Comparison of ENCODE assay signal across 25 mouse cellular contexts in genomic region chr16:58826732-58827319, GRCm38 (mm10). TPM values are rescaled to one million over a fixed set of nuclear protein-coding genes. Genes with fewer than 3 reads are reported as not detected.
DNase-seq lines count a peak whose midpoint lies in the region; ATAC-seq and TF ChIP-seq lines count a peak whose summit lies in the region.
"Had no signal": no experiment of that assay in that cellular context is flagged by ENCODE, and none has a peak within 500 bp of the region (broad histone marks: within the 10 kb centered on the region; RNA-seq: fewer than 3 reads in every experiment).

Gene Olfr175-ps1 (minus strand): TSS chr16:58826782.

- H3K4me2 ChIP-seq in neural tube, embryonic 11.5 days (ENCODE audit: low read depth), result no peak within 1 kb of the TSS
- no peak within 1 kb of the TSS for H3K4me2 ChIP-seq in CH12.LX (ENCODE audit: insufficient read depth, low read depth, poor library complexity, severe bottlenecking)

- H3K9me3 ChIP-seq in neural tube, embryonic 11.5 days (ENCODE audit: control insufficient read depth, low read length), result no peaks in the 10 kb centered on the region
- H3K9me3 ChIP-seq in CH12.LX (replicated peaks; ENCODE audit: low read length), result peaks cover 2% of the 10 kb centered on the region
- H3K9me3 ChIP-seq: G1E had no signal

- H3K4me1 ChIP-seq in neural tube, embryonic 11.5 days (ENCODE audit: control insufficient read depth, insufficient read depth, low read length), result no peaks in the 10 kb centered on the region
- H3K4me1 ChIP-seq in CH12.LX (ENCODE audit: control insufficient read depth in 1 of 2, insufficient read depth in 2 of 2), result peaks cover 0 to 46% of the 10 kb centered on the region in 2 experiments; a peak in 2 of 4 replicates

- no peaks in the 10 kb centered on the region for H3K79me2 ChIP-seq in CH12.LX (replicated peaks; ENCODE audit: control insufficient read depth, extremely low read depth, insufficient read depth, poor library complexity, severe bottlenecking)

- no peak for TF ChIP-seq POLR2A in CH12.LX (IDR thresholded peaks at IDR 0.05; ENCODE audit: low read depth, low read length)

- no peak for TF ChIP-seq CTCF in CH12.LX (conservative IDR thresholded peaks at IDR 0.05 in 1 of 2, IDR thresholded peaks at IDR 0.05 in 1 of 2; ENCODE audit: low read depth in 2 of 2, low read length in 2 of 2)

- WGBS in neural tube, embryonic 11.5 days, result 78% methylated on average over 1 of the region's 1 CpGs

- no peaks in the 10 kb centered on the region for H3K36me3 ChIP-seq in neural tube, embryonic 11.5 days (ENCODE audit: control insufficient read depth, insufficient read depth, low read length)
- no peaks in the 10 kb centered on the region for H3K36me3 ChIP-seq in CH12.LX (replicated peaks in 1 of 2; ENCODE audit: control insufficient read depth in 1 of 2, insufficient read depth in 1 of 2, low read length in 1 of 2)
- H3K36me3 ChIP-seq: G1E had no signal

- dilution Hi-C loops in CH12.LX (cut with MboI; ENCODE audit: extremely low pct_ligation_motif_present, extremely low pct_unique_long_range_greater_than_20kb, low sequenced_read_pairs), result no loop called here

- H3K27me3 ChIP-seq in neural tube, embryonic 11.5 days (ENCODE audit: control insufficient read depth, insufficient read depth, low read length), result no peaks in the 10 kb centered on the region
- no peaks in the 10 kb centered on the region for H3K27me3 ChIP-seq in CH12.LX (replicated peaks)
- H3K27me3 ChIP-seq: Patski had no signal

- no peak within 1 kb of the TSS for H3K9ac ChIP-seq in neural tube, embryonic 11.5 days (ENCODE audit: low read length)
- H3K9ac ChIP-seq in CH12.LX (ENCODE audit: insufficient read depth, low read depth), result no peak within 1 kb of the TSS; the same call in 1 of the 2 replicates

- TF ChIP-seq RAD21 in CH12.LX (IDR thresholded peaks at IDR 0.05; ENCODE audit: low read depth, low read length), result no peak; the same call in 1 of the 2 replicates

- ATAC-seq in neural tube, embryonic 11.5 days (ENCODE audit: insufficient read depth, low FRiP score, low TSS enrichment), result 0 out of 2 replicates have a peak, but pooled peaks have one; percentile 45
- ATAC-seq: activated CD4-positive, CD25-positive, alpha-beta regulatory T cell, adult 4 months; CD4-positive, CD25-positive, alpha-beta regulatory T cell, adult 4 months; Patski had no signal

- TF ChIP-seq EP300 in CH12.LX (IDR thresholded peaks at IDR 0.05; ENCODE audit: low read length), result peak; percentile 87

- H3K27ac ChIP-seq in neural tube, embryonic 11.5 days (ENCODE audit: low read depth, low read length), result no peak within 1 kb of the TSS
- H3K27ac ChIP-seq in CH12.LX (ENCODE audit: insufficient read depth, low read depth), result no peak within 1 kb of the TSS

- in situ Hi-C loops in CH12.LX (cut with MboI; ENCODE audit: low pct_ligation_motif_present, low pct_unique_long_range_greater_than_20kb, low sequenced_read_pairs), result no loop called here

- no peak within 1 kb of the TSS for H3K4me3 ChIP-seq in neural tube, embryonic 11.5 days (ENCODE audit: low read depth, low read length)
- H3K4me3 ChIP-seq in CH12.LX (replicated peaks in 1 of 3; ENCODE audit: low read depth in 2 of 3, low read length in 2 of 3, poor library complexity in 1 of 3), result no peak within 1 kb of the TSS

- DNase-seq in neural tube, embryonic 11.5 days (ENCODE audit: low spot score), result no peak
- DNase-seq in neural tube, embryonic 10.5 days (ENCODE audit: extremely low spot score, low spot score), result no peak
- peak; percentile 78 for DNase-seq in CH12.LX (ENCODE audit: extremely low read depth)
- DNase-seq in adrenal gland, adult 2 months, result no peak
- DNase-seq: adrenal gland, adult 8-10 months; adrenal gland, postnatal 10 days; adrenal gland, postnatal 14 days; adrenal gland, postnatal 25 days; adrenal gland, postnatal 36 days; B cell, adult 2 months; cerebellum, adult 11 months; cerebellum, adult 11-12 months; cerebellum, adult 18-20 months; cerebellum, adult 2 months; cerebellum, adult 8-10 months had no signal

TF ChIP-seq in CH12.LX, 34 proteins besides CTCF, POLR2A, EP300 and RAD21:
- TF ChIP-seq MAFK (IDR thresholded peaks at IDR 0.05; ENCODE audit: insufficient replicate concordance, low read length) (0 out of 2 replicates have a peak, but pooled peaks have one; percentile 19), JUND (conservative IDR thresholded peaks at IDR 0.05; ENCODE audit: low read depth, low read length) (no peak; the same call in 1 of the 2 replicates), MYC (IDR thresholded peaks at IDR 0.05; ENCODE audit: low read depth, low read length) (no peak), SMC3 (IDR thresholded peaks at IDR 0.05; ENCODE audit: low read depth, low read length) (no peak), PAX5 (IDR thresholded peaks at IDR 0.05; ENCODE audit: low read length) (no peak), JUN (IDR thresholded peaks at IDR 0.05; ENCODE audit: insufficient read depth, low read depth, low read length) (peak; percentile 53; the same call in 1 of the 2 replicates), ELF1 (IDR thresholded peaks at IDR 0.05; ENCODE audit: low read depth, low read length) (no peak), KAT2A (IDR thresholded peaks at IDR 0.05; ENCODE audit: insufficient replicate concordance, low read length) (no peak), MXI1 (IDR thresholded peaks at IDR 0.05; ENCODE audit: low read depth, low read length) (no peak), ZKSCAN1 (IDR thresholded peaks at IDR 0.05; ENCODE audit: borderline replicate concordance, low read depth, low read length) (no peak), USF1 (IDR thresholded peaks at IDR 0.05; ENCODE audit: low read depth, low read length) (0 out of 2 replicates have a peak, but pooled peaks have one; percentile 13), MEF2A (IDR thresholded peaks at IDR 0.05; ENCODE audit: borderline replicate concordance, low read depth, low read length) (peak; percentile 76), TBP (conservative IDR thresholded peaks at IDR 0.05; ENCODE audit: low read depth, low read length) (no peak), NRF1 (IDR thresholded peaks at IDR 0.05; ENCODE audit: low read depth, low read length) (no peak), HCFC1 (IDR thresholded peaks at IDR 0.05; ENCODE audit: low read depth, low read length) (0 out of 2 replicates have a peak, but pooled peaks have one; percentile 8), E2F4 (IDR thresholded peaks at IDR 0.05; ENCODE audit: insufficient replicate concordance, low read depth, low read length) (no peak), TCF12 (IDR thresholded peaks at IDR 0.05; ENCODE audit: low read depth, low read length) (0 out of 2 replicates have a peak, but pooled peaks have one; percentile 11), BHLHE40 (IDR thresholded peaks at IDR 0.05; ENCODE audit: low read depth, low read length) (peak; percentile 77), IRF4 (IDR thresholded peaks at IDR 0.05; ENCODE audit: low read depth, low read length) (peak; percentile 60), ETS1 (conservative IDR thresholded peaks at IDR 0.05; ENCODE audit: low read depth, low read length) (peak; percentile 84), ZC3H11A (IDR thresholded peaks at IDR 0.05; ENCODE audit: low read depth, low read length) (no peak), ZNF384 (IDR thresholded peaks at IDR 0.05; ENCODE audit: low read depth, low read length) (peak; percentile 75)

RNA-seq across cellular contexts. Expression of gene Olfr175-ps1, which starts in this region (rescaled TPM):
- not detected in 2 replicates for polyA plus RNA-seq in neural tube, embryonic 11.5 days (2014; fragmentation: Nextera tagmentation; extraction: Ambion mirVana)
- 0.38 and 0.89 TPM in 2 replicates for total RNA-seq in CH12.LX (2012; rRNA removed)
- 3.1 and 3.3 TPM in 2 replicates for total RNA-seq in CH12.LX (2014; rRNA removed)
- polyA plus RNA-seq in CH12.LX (2012; ENCODE audit: insufficient read length, low read depth), result 0.46 and 0.70 TPM in 2 replicates
- total RNA-seq in adrenal gland, adult 2 months (2021), result not detected
- polyA plus RNA-seq in adrenal gland, adult 2 months (2012; rRNA removed), result not detected in 2 replicates
- total RNA-seq: adrenal gland, adult 18-20 months; adrenal gland, adult 8-10 months; adrenal gland, postnatal 10 days; adrenal gland, postnatal 14 days; adrenal gland, postnatal 25 days; adrenal gland, postnatal 36 days; adrenal gland, postnatal 4 days; ES-E14; MEL had no signal
- polyA plus RNA-seq: activated CD4-positive, CD25-positive, alpha-beta regulatory T cell, adult 4 months; brain, embryonic 14.5 days; C2C12; cerebellum, adult 2 months; G1E; Patski had no signal

Comparison
In these comparisons a context has a peak if more than half of its experiments do, and no peak if none do; other contexts are left out.
1. Peak in ATAC-seq in neural tube, embryonic 11.5 days; RNA of the gene not detected or under 1 TPM.